Mouse (Mus musculus): ENCODE data around the gene Add3. TPM values are rescaled to one million over a fixed set of nuclear protein-coding genes. Genes with fewer than 3 reads are reported as not detected.

Add3 gene
- polyA plus RNA-seq (2014; fragmentation: Nextera tagmentation; extraction: Ambion mirVana), result 115 and 120 TPM in 2 replicates

GRCm38 (mm10) chr19:53140044-53140803 lies at the start of gene Add3:
Add3 (plus strand) TSS chr19:53140443.
- H3K4me1 ChIP-seq (replicated peaks; ENCODE audit: control insufficient read depth, insufficient read depth, low read length), result peaks cover 21% of the 10 kb centered on the region
- peak within 1 kb of the TSS; percentile 58 for H3K4me2 ChIP-seq (ENCODE audit: low read length)
- peak within 1 kb of the TSS; percentile 71 for H3K9ac ChIP-seq (ENCODE audit: low read length)
- no peaks in the 10 kb centered on the region for H3K36me3 ChIP-seq (ENCODE audit: control insufficient read depth, insufficient read depth, low read length)
- WGBS, result 6% methylated on average over 24 of the region's 24 CpGs
- H3K9me3 ChIP-seq (ENCODE audit: control insufficient read depth, low read length), result no peaks in the 10 kb centered on the region
- no peaks in the 10 kb centered on the region for H3K27me3 ChIP-seq (replicated peaks; ENCODE audit: control insufficient read depth, insufficient read depth, low read length)
- peak within 1 kb of the TSS; percentile 91 for H3K27ac ChIP-seq (ENCODE audit: low read depth)
- peak within 1 kb of the TSS; percentile 92 for H3K4me3 ChIP-seq (ENCODE audit: low read depth, low read length)
- ATAC-seq (replicated peaks; ENCODE audit: low FRiP score, low TSS enrichment, low read depth) (no peak), DNase-seq (ENCODE audit: low spot score) (peak; percentile 77)

- ATAC-seq (replicated peaks; ENCODE audit: low FRiP score, low TSS enrichment, low read depth) (no peak), DNase-seq (ENCODE audit: low spot score) (peak; percentile 6)
- WGBS, result 95% methylated on average over 5 of the region's 5 CpGs
Observed at GRCm38 (mm10) chr19:53090677-53091076, 49.6 kb upstream of the Add3 start.

GRCm38 (mm10) chr19:53092251-53092650 lies 48.0 kb upstream of the Add3 start:
- Histone ChIP-seq H3K27me3 (replicated peaks; ENCODE audit: control insufficient read depth, insufficient read depth, low read length) (no peaks in the 10 kb centered on the region), H3K4me1 (replicated peaks; ENCODE audit: control insufficient read depth, insufficient read depth, low read length) (peaks cover 6% of the 10 kb centered on the region; the same call in 1 of the 2 replicates), H3K9ac (ENCODE audit: low read length) (no peak overlapping the region), H3K9me3 (ENCODE audit: control insufficient read depth, low read length) (no peaks in the 10 kb centered on the region), H3K4me2 (ENCODE audit: low read length) (no peak overlapping the region), H3K36me3 (ENCODE audit: control insufficient read depth, insufficient read depth, low read length) (no peaks in the 10 kb centered on the region), H3K27ac (ENCODE audit: low read depth) (no peak overlapping the region), H3K4me3 (ENCODE audit: low read depth, low read length) (no peak overlapping the region)
- ATAC-seq (replicated peaks; ENCODE audit: low FRiP score, low TSS enrichment, low read depth) (no peak), DNase-seq (ENCODE audit: low spot score) (no peak)
- WGBS, result 85% methylated on average over 6 of the region's 6 CpGs

More at GRCm38 (mm10) chr19:53090677-53091076, 49.6 kb upstream of the Add3 start:
- Histone ChIP-seq H3K27me3 (replicated peaks; ENCODE audit: control insufficient read depth, insufficient read depth, low read length) (no peaks in the 10 kb centered on the region), H3K36me3 (ENCODE audit: control insufficient read depth, insufficient read depth, low read length) (no peaks in the 10 kb centered on the region), H3K4me3 (ENCODE audit: low read depth, low read length) (no peak overlapping the region), H3K27ac (ENCODE audit: low read depth) (no peak overlapping the region), H3K9ac (ENCODE audit: low read length) (no peak overlapping the region), H3K9me3 (ENCODE audit: control insufficient read depth, low read length) (no peaks in the 10 kb centered on the region), H3K4me1 (replicated peaks; ENCODE audit: control insufficient read depth, insufficient read depth, low read length) (peaks cover 13% of the 10 kb centered on the region; the same call in 1 of the 2 replicates), H3K4me2 (ENCODE audit: low read length) (no peak overlapping the region)

GRCm38 (mm10) chr19:53093294-53093693 lies 46.9 kb upstream of the Add3 start:
- WGBS, result 61% methylated on average over 3 of the region's 3 CpGs
- H3K4me3 ChIP-seq (ENCODE audit: low read depth, low read length), result no peak overlapping the region
- H3K9me3 ChIP-seq (ENCODE audit: control insufficient read depth, low read length), result no peaks in the 10 kb centered on the region
- no peak overlapping the region for H3K4me2 ChIP-seq (ENCODE audit: low read length)
- H3K4me1 ChIP-seq (replicated peaks; ENCODE audit: control insufficient read depth, insufficient read depth, low read length), result no peaks in the 10 kb centered on the region
- ATAC-seq (replicated peaks; ENCODE audit: low FRiP score, low TSS enrichment, low read depth) (no peak), DNase-seq (ENCODE audit: low spot score) (peak; percentile 21)
- no peak overlapping the region for H3K27ac ChIP-seq (ENCODE audit: low read depth)
- H3K36me3 ChIP-seq (ENCODE audit: control insufficient read depth, insufficient read depth, low read length), result no peaks in the 10 kb centered on the region
- H3K9ac ChIP-seq (ENCODE audit: low read length), result no peak overlapping the region
- no peaks in the 10 kb centered on the region for H3K27me3 ChIP-seq (replicated peaks; ENCODE audit: control insufficient read depth, insufficient read depth, low read length)

GRCm38 (mm10) chr19:53094684-53095083 lies 45.6 kb upstream of the Add3 start:
- 86% methylated on average over 4 of the region's 4 CpGs for WGBS
- H3K4me2 ChIP-seq (ENCODE audit: low read length), result no peak overlapping the region
- no peak overlapping the region for H3K27ac ChIP-seq (ENCODE audit: low read depth)
- ATAC-seq (replicated peaks; ENCODE audit: low FRiP score, low TSS enrichment, low read depth) (no peak), DNase-seq (ENCODE audit: low spot score) (peak; percentile 32)
- no peak overlapping the region for H3K9ac ChIP-seq (ENCODE audit: low read length)
- H3K4me3 ChIP-seq (ENCODE audit: low read depth, low read length), result no peak overlapping the region
- no peaks in the 10 kb centered on the region for H3K36me3 ChIP-seq (ENCODE audit: control insufficient read depth, insufficient read depth, low read length)
- no peaks in the 10 kb centered on the region for H3K4me1 ChIP-seq (replicated peaks; ENCODE audit: control insufficient read depth, insufficient read depth, low read length)
- no peaks in the 10 kb centered on the region for H3K27me3 ChIP-seq (replicated peaks; ENCODE audit: control insufficient read depth, insufficient read depth, low read length)
- no peaks in the 10 kb centered on the region for H3K9me3 ChIP-seq (ENCODE audit: control insufficient read depth, low read length)

- Histone ChIP-seq H3K9me3 (ENCODE audit: control insufficient read depth, low read length) (no peaks in the 10 kb centered on the region), H3K4me2 (ENCODE audit: low read length) (no peak overlapping the region), H3K27ac (ENCODE audit: low read depth) (peak overlapping the region; percentile 25; the same call in 1 of the 2 replicates), H3K9ac (ENCODE audit: low read length) (no peak overlapping the region), H3K4me1 (replicated peaks; ENCODE audit: control insufficient read depth, insufficient read depth, low read length) (peaks cover 17% of the 10 kb centered on the region), H3K27me3 (replicated peaks; ENCODE audit: control insufficient read depth, insufficient read depth, low read length) (no peaks in the 10 kb centered on the region), H3K36me3 (ENCODE audit: control insufficient read depth, insufficient read depth, low read length) (no peaks in the 10 kb centered on the region), H3K4me3 (ENCODE audit: low read depth, low read length) (no peak overlapping the region)
- DNase-seq (ENCODE audit: low spot score) (peak; percentile 52), ATAC-seq (replicated peaks; ENCODE audit: low FRiP score, low TSS enrichment, low read depth) (no peak)
- WGBS, result 59% methylated on average over 12 of the region's 12 CpGs
Observed at GRCm38 (mm10) chr19:53101374-53102300, 38.6 kb upstream of the Add3 start.

- Histone ChIP-seq H3K36me3 (ENCODE audit: control insufficient read depth, insufficient read depth, low read length) (no peaks in the 10 kb centered on the region), H3K4me2 (ENCODE audit: low read length) (peak overlapping the region; percentile 32), H3K9ac (ENCODE audit: low read length) (no peak overlapping the region), H3K4me3 (ENCODE audit: low read depth, low read length) (no peak overlapping the region), H3K27me3 (replicated peaks; ENCODE audit: control insufficient read depth, insufficient read depth, low read length) (no peaks in the 10 kb centered on the region), H3K4me1 (replicated peaks; ENCODE audit: control insufficient read depth, insufficient read depth, low read length) (peaks cover 17% of the 10 kb centered on the region), H3K9me3 (ENCODE audit: control insufficient read depth, low read length) (no peaks in the 10 kb centered on the region), H3K27ac (ENCODE audit: low read depth) (no peak overlapping the region)
- peak; percentile 58; the same call in 1 of the 2 replicates for ATAC-seq (replicated peaks; ENCODE audit: low FRiP score, low TSS enrichment, low read depth)
- WGBS, result 44% methylated on average over 26 of the region's 26 CpGs
- peak; percentile 82 for DNase-seq (ENCODE audit: low spot score)
Observed at GRCm38 (mm10) chr19:53105374-53106090, 34.7 kb upstream of the Add3 start.

GRCm38 (mm10) chr19:53106952-53107351 lies 33.3 kb upstream of the Add3 start:
- no peak overlapping the region for H3K27ac ChIP-seq (ENCODE audit: low read depth)
- ATAC-seq (replicated peaks; ENCODE audit: low FRiP score, low TSS enrichment, low read depth), result no peak

More at GRCm38 (mm10) chr19:53106952-53107351, 33.3 kb upstream of the Add3 start:
- Histone ChIP-seq H3K4me3 (ENCODE audit: low read depth, low read length) (no peak overlapping the region), H3K4me1 (replicated peaks; ENCODE audit: control insufficient read depth, insufficient read depth, low read length) (peaks cover 11% of the 10 kb centered on the region), H3K4me2 (ENCODE audit: low read length) (no peak overlapping the region), H3K27me3 (replicated peaks; ENCODE audit: control insufficient read depth, insufficient read depth, low read length) (no peaks in the 10 kb centered on the region), H3K9ac (ENCODE audit: low read length) (no peak overlapping the region), H3K36me3 (ENCODE audit: control insufficient read depth, insufficient read depth, low read length) (no peaks in the 10 kb centered on the region), H3K9me3 (ENCODE audit: control insufficient read depth, low read length) (no peaks in the 10 kb centered on the region)
- WGBS, result 85% methylated on average over 7 of the region's 7 CpGs
- DNase-seq (ENCODE audit: low spot score), result no peak
